Mouse (Mus musculus) gastrocnemius, adult 8-10 months (tissue): Measurements from ENCODE around the gene Fgf18. TPM values are rescaled to one million over a fixed set of nuclear protein-coding genes. Genes with fewer than 3 reads are reported as not detected.

ENCODE experiments used
- DNase-seq, 2 experiments: peaks; one replicate each; pipeline ENCODE4 v3.0.0; 2022; ENCODE audit warnings: low spot score in 2 of 2
- total RNA-seq, 4 experiments: library from RNA; stranded (reverse); gene quantifications; 2 replicates each; pipeline ENCODE4 v1.2.4; 2022

Fgf18 gene
- total RNA-seq, 4 experiments from 2014 or later, result 0.54 to 2.1 (median 0.94) TPM

- DNase-seq, result no peak
Measured at GRCm38 (mm10) chr11:33074541-33074940, 72.7 kb downstream of the Fgf18 start.

GRCm38 (mm10) chr11:33071358-33071922, 75.8 kb downstream of the Fgf18 start:
- no peak for DNase-seq

- DNase-seq, result no peak
Measured at GRCm38 (mm10) chr11:33070520-33070919, 76.7 kb downstream of the Fgf18 start.

Other genes with a start within 250 kb of the Fgf18 start
- 100 to 1,000 TPM; 118 to 161 (median 130) TPM for gene Npm1, start 15.8 kb upstream of the Fgf18 start, total RNA-seq
- not detected for gene Tlx3, start 56.2 kb upstream of the Fgf18 start, total RNA-seq
- gene Gm12117, start 129.3 kb upstream of the Fgf18 start, total RNA-seq, result not detected